Mouse (Mus musculus) heart, embryonic 12.5 days (tissue): ENCODE measurements at regions not wholly inside any gene's neighbourhood (a gene's known extent, or its start where the extent isn't known, plus 50 kb on each side); places are given as distances from the start of the nearest gene placed in this dataset.

Experiments
- ATAC-seq: fragments of 200-750 bp; cut with Nextera tagmentation; 2 replicates; pipeline ENCODE4 v1.8.0; 2017; ENCODE audit warnings: moderate TSS enrichment, moderate library complexity; ENCODE audit not compliant: insufficient number of reproducible peaks, low FRiP score
- H3K27ac ChIP-seq: fragments of 300-500 bp; sonication (generic); 2 replicates; pipeline ENCODE4 v1.5.1; 2016; ENCODE audit warnings: mild to moderate bottlenecking, moderate library complexity; ENCODE audit not compliant: poor library complexity, severe bottlenecking
- H3K27me3 ChIP-seq: fragments of 300-500 bp; sonication (generic); replicated peaks from 2 replicates; pipeline ENCODE4 v1.6.1; 2016; ENCODE audit warnings: mild to moderate bottlenecking, moderate library complexity
- H3K36me3 ChIP-seq: fragments of 300-500 bp; sonication (generic); 2 replicates; pipeline ENCODE4 v1.6.1; 2016; ENCODE audit warnings: mild to moderate bottlenecking, moderate library complexity
- H3K4me1 ChIP-seq: fragments of 300-500 bp; sonication (generic); replicated peaks from 2 replicates; pipeline ENCODE4 v1.6.1; 2016; ENCODE audit warnings: mild to moderate bottlenecking
- H3K4me2 ChIP-seq: fragments of 300-500 bp; sonication (generic); 2 replicates; pipeline ENCODE4 v1.6.1; 2016; ENCODE audit warnings: mild to moderate bottlenecking, moderate library complexity
- H3K4me3 ChIP-seq: fragments of 300-500 bp; sonication (generic); 2 replicates; pipeline ENCODE4 v1.5.1; 2016; ENCODE audit warnings: mild to moderate bottlenecking
- H3K9ac ChIP-seq: fragments of 300-500 bp; sonication (generic); 2 replicates; pipeline ENCODE4 v1.6.1; 2016; ENCODE audit warnings: mild to moderate bottlenecking, moderate library complexity
- H3K9me3 ChIP-seq: fragments of 300-500 bp; sonication (generic); replicated peaks from 2 replicates; pipeline ENCODE4 v1.6.1; 2016; ENCODE audit warnings: mild to moderate bottlenecking, moderate library complexity
- WGBS: fragments of 180-500 bp; shearing (Covaris S2); methylation state at CpG from one replicate; pipeline ENCODE4 v1.1.7; 2016; 5-methylcytosine and 5-hydroxymethylcytosine counted together

GRCm38 (mm10) chr12:20232746-20233453 is 278.6 kb downstream of the Gm21863 start:
- 64% methylated on average over 32 of the region's 32 CpGs for WGBS
- H3K4me2 ChIP-seq: peak overlapping the region; percentile 6
- peak overlapping the region; percentile 1; the same call in 1 of the 2 replicates for H3K4me3 ChIP-seq
- peaks cover 3% of the 10 kb centered on the region; the same call in 1 of the 2 replicates for H3K27me3 ChIP-seq
- no peaks in the 10 kb centered on the region for H3K4me1 ChIP-seq
- H3K9me3 ChIP-seq: peaks cover 64% of the 10 kb centered on the region
- H3K9ac ChIP-seq: no peak overlapping the region
- H3K36me3 ChIP-seq: peaks cover 31% of the 10 kb centered on the region
- no peak overlapping the region for H3K27ac ChIP-seq
- peak; percentile 65 for ATAC-seq

GRCm38 (mm10) chr12:20233454-20233831 is 279.1 kb downstream of the Gm21863 start:
- Histone ChIP-seq H3K9ac (no peak overlapping the region), H3K36me3 (peaks cover 31% of the 10 kb centered on the region), H3K27ac (no peak overlapping the region), H3K27me3 (peaks cover 3% of the 10 kb centered on the region; the same call in 1 of the 2 replicates), H3K9me3 (peaks cover 59% of the 10 kb centered on the region), H3K4me1 (no peaks in the 10 kb centered on the region), H3K4me3 (peak overlapping the region; percentile 1), H3K4me2 (peak overlapping the region; percentile 6)
- WGBS: 66% methylated on average over 17 of the region's 17 CpGs
- ATAC-seq: peak; percentile 53

GRCm38 (mm10) chr12:20233871-20234307 is 279.6 kb downstream of the Gm21863 start:
- no peaks in the 10 kb centered on the region for H3K4me1 ChIP-seq
- 72% methylated on average over 25 of the region's 25 CpGs for WGBS
- peaks cover 3% of the 10 kb centered on the region; the same call in 1 of the 2 replicates for H3K27me3 ChIP-seq
- H3K4me3 ChIP-seq: no peak overlapping the region; the same call in 1 of the 2 replicates
- H3K9me3 ChIP-seq: peaks cover 58% of the 10 kb centered on the region
- peak; percentile 53 for ATAC-seq
- H3K36me3 ChIP-seq: peaks cover 31% of the 10 kb centered on the region
- H3K4me2 ChIP-seq: no peak overlapping the region; the same call in 1 of the 2 replicates
- no peak overlapping the region for H3K27ac ChIP-seq
- no peak overlapping the region for H3K9ac ChIP-seq
